Mouse (Mus musculus) cerebellum, adult 2 months (tissue): Measurements from ENCODE around the gene Snx33.

ENCODE experiments used
- CTCF ChIP-seq: fragments of 200-500 bp; IDR thresholded peaks from 2 replicates; pipeline ENCODE4 v1.5.1; 2011; ENCODE audit warnings: low read depth, mild to moderate bottlenecking, control low read depth, low read length, moderate library complexity, borderline replicate concordance; ENCODE audit not compliant: insufficient read depth
- POLR2A ChIP-seq: fragments of 200-500 bp; IDR thresholded peaks from 2 replicates; pipeline ENCODE4 v1.6.1; 2011; ENCODE audit warnings: low read length, control low read depth, borderline replicate concordance; ENCODE audit not compliant: insufficient read depth

DNA sequence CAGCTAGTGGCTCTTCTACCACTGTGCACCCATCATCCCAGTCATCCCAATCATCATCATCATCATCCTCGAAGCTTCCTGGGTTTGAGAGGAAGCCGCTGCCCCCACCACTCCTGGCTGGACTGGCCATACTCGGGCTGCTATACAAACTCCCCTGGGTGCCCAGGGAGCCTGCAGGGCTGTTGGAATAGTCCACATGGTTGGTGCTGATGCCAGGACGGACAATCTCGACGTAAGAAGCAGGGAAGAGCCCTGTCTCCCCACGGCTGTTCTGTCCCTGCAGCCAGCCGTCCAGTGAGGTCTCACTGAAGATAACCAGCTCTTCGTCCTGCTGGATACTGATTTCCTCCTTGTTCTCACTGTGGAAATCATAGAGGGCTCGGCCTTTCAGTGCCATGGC lies 1.8 kb downstream of the Snx33 start:
- TF ChIP-seq POLR2A = no peak
- no peak for TF ChIP-seq CTCF
